8 mouse cellular contexts compared by ENCODE assay signal in genomic region chrX:111462833-111463564, GRCm38 (mm10).
DNase-seq lines count a peak whose midpoint lies in the region; ATAC-seq and TF ChIP-seq lines count a peak whose summit lies in the region.

No protein-coding gene starts in this region.

- H3K9ac ChIP-seq in ES-Bruce4 (ENCODE audit: low read depth, poor library complexity, severe bottlenecking) = peak overlapping the region; percentile 90
- H3K9ac ChIP-seq in embryonic facial prominence, embryonic 14.5 days (ENCODE audit: low read depth, low read length) = peak overlapping the region; percentile 72
- peak overlapping the region; percentile 58 for H3K9ac ChIP-seq in lung, embryonic 15.5 days

- TF ChIP-seq CTCF in ES-Bruce4 (IDR thresholded peaks at IDR 0.05; ENCODE audit: low read depth, low read length) = no peak

- ATAC-seq in embryonic facial prominence, embryonic 14.5 days (ENCODE audit: low read depth) = peak; percentile 95
- ATAC-seq in lung, embryonic 15.5 days (ENCODE audit: borderline replicate concordance, extremely low read depth, low FRiP score, low TSS enrichment) = peak; percentile 95

- no peaks in the 10 kb centered on the region for H3K27me3 ChIP-seq in ES-Bruce4 (ENCODE audit: control insufficient read depth, insufficient read depth, low read length, poor library complexity, severe bottlenecking)
- no peaks in the 10 kb centered on the region for H3K27me3 ChIP-seq in embryonic facial prominence, embryonic 14.5 days (replicated peaks; ENCODE audit: control insufficient read depth, insufficient read depth, low read length)
- no peaks in the 10 kb centered on the region for H3K27me3 ChIP-seq in lung, embryonic 15.5 days

- intact Hi-C loops in heart, postnatal 14 days (cut with DNase I) = no loop called here

- H3K4me2 ChIP-seq in embryonic facial prominence, embryonic 14.5 days (ENCODE audit: low read depth, low read length) = peak overlapping the region; percentile 56
- peak overlapping the region; percentile 68 for H3K4me2 ChIP-seq in lung, embryonic 15.5 days

- H3K4me1 ChIP-seq in ES-Bruce4 (ENCODE audit: control insufficient read depth, insufficient read depth, low read length) = no peaks in the 10 kb centered on the region
- H3K4me1 ChIP-seq in embryonic facial prominence, embryonic 14.5 days (ENCODE audit: control insufficient read depth, insufficient read depth, low read length) = no peaks in the 10 kb centered on the region
- no peaks in the 10 kb centered on the region for H3K4me1 ChIP-seq in lung, embryonic 15.5 days

- H3K9me3 ChIP-seq in ES-Bruce4 (replicated peaks; ENCODE audit: control insufficient read depth, insufficient read depth, low read length, poor library complexity, severe bottlenecking) = no peaks in the 10 kb centered on the region
- no peaks in the 10 kb centered on the region for H3K9me3 ChIP-seq in embryonic facial prominence, embryonic 14.5 days (ENCODE audit: control insufficient read depth, low read length)
- H3K9me3 ChIP-seq in lung, embryonic 15.5 days = no peaks in the 10 kb centered on the region

- DNase-seq in adrenal gland, postnatal 36 days = peak; percentile 44 to 61
- DNase-seq in embryonic facial prominence, embryonic 14.5 days (ENCODE audit: low spot score) = peak; percentile 92
- DNase-seq in heart, postnatal 14 days = peak; percentile 4 to 22
- peak; percentile 21 to 32 for DNase-seq in layer of hippocampus, adult 8-10 months (ENCODE audit: low spot score in 2 of 2)
- DNase-seq in retina, adult 2 months (ENCODE audit: low read depth, low spot score) = peak; percentile 52
- peak; percentile 25 to 58 for DNase-seq in urinary bladder, postnatal 4 days (ENCODE audit: low spot score in 2 of 2)

- peak overlapping the region; percentile 91 for H3K4me3 ChIP-seq in ES-Bruce4 (ENCODE audit: low read depth, low read length)
- peak overlapping the region; percentile 58 for H3K4me3 ChIP-seq in embryonic facial prominence, embryonic 14.5 days (ENCODE audit: low read depth, low read length)
- H3K4me3 ChIP-seq in lung, embryonic 15.5 days = peak overlapping the region; percentile 63

- H3K36me3 ChIP-seq in ES-Bruce4 (ENCODE audit: control insufficient read depth, insufficient read depth, low read length, poor library complexity, severe bottlenecking) = no peaks in the 10 kb centered on the region
- H3K36me3 ChIP-seq in embryonic facial prominence, embryonic 14.5 days (ENCODE audit: control insufficient read depth, insufficient read depth, low read length) = no peaks in the 10 kb centered on the region
- H3K36me3 ChIP-seq in lung, embryonic 15.5 days = no peaks in the 10 kb centered on the region

- WGBS in embryonic facial prominence, embryonic 14.5 days = 16% methylated on average over 20 of the region's 72 CpGs
- 10% methylated on average over 34 of the region's 72 CpGs for WGBS in lung, embryonic 15.5 days

- no peak for TF ChIP-seq EP300 in ES-Bruce4 (IDR thresholded peaks at IDR 0.05; ENCODE audit: insufficient read depth, low read depth, low read length)

- H3K27ac ChIP-seq in ES-Bruce4 (ENCODE audit: insufficient read depth, low read length) = peak overlapping the region; percentile 53; the same call in 1 of the 2 replicates
- peak overlapping the region; percentile 74 for H3K27ac ChIP-seq in embryonic facial prominence, embryonic 14.5 days (replicated peaks; ENCODE audit: low read depth, low read length)
- H3K27ac ChIP-seq in lung, embryonic 15.5 days = peak overlapping the region; percentile 55

- TF ChIP-seq POLR2A in ES-Bruce4 (IDR thresholded peaks at IDR 0.05; ENCODE audit: insufficient read depth, low read length) = no peak

Comparison
In these comparisons a context has a peak if more than half of its experiments do, and no peak if none do; other contexts are left out.
1. Peak in every context shown above with its lines: DNase-seq, ATAC-seq, H3K4me3 ChIP-seq and H3K27ac ChIP-seq.
2. DNase-seq: peak in every context shown above with its lines; median percentile 92 in embryonic facial prominence, embryonic 14.5 days; 52 in adrenal gland, postnatal 36 days; 52 in retina, adult 2 months; 42 in urinary bladder, postnatal 4 days; 26 in layer of hippocampus, adult 8-10 months; 13 in heart, postnatal 14 days.